Mouse (Mus musculus) thymus, postnatal 36 days (tissue): ENCODE results near the gene Sept5.
A peak's percentile ranks its signal among the peaks of the same experiment; 100 is the strongest.

ENCODE experiments used
- DNase-seq, 2 experiments: peaks; one replicate each; pipeline ENCODE4 v3.0.0; 2022; ENCODE audit warnings: mixed read lengths in 2 of 2

Gene Sept5

DNA sequence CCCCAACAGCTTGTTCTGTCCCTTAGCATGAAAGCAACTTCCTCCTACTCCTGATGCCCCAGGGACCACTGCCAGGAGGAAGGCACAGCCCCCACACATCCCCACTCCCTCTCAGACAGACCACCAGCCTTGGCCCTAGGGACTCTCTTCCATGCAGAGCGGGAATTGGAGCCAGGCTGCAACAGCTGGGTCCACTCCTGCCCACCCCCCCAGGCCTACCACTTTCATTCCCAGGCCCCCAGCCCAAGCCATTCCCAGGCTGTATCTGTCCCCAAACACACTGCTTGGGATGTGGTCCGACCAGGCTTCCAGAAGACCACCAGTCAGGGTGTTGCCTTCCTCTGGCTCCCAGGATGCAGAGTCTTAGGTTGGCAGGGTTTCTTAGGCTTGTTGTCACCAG, 20.7 kb downstream of the Sept5 start:
- DNase-seq: no peak

DNA sequence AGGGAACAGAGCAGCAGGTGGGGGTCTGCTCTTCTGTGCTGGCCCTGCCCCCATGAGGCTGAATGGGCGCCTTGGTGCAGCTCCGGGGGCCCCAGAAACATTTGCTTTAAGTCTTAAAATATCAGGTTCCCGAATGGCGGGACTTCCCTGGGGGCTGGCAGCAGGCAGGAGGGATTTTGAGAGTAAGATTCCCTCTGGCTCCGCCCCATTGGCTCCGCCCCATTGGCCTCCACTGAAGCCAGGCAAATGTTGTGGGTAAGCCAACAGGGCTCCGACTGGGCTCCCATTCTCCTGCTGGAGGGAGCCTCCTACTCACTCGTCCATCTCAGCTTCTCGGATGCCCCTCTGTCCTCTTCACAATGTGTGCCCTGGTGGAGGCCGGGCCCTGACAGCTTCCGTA, 21.5 kb downstream of the Sept5 start:
- DNase-seq: no peak

DNA sequence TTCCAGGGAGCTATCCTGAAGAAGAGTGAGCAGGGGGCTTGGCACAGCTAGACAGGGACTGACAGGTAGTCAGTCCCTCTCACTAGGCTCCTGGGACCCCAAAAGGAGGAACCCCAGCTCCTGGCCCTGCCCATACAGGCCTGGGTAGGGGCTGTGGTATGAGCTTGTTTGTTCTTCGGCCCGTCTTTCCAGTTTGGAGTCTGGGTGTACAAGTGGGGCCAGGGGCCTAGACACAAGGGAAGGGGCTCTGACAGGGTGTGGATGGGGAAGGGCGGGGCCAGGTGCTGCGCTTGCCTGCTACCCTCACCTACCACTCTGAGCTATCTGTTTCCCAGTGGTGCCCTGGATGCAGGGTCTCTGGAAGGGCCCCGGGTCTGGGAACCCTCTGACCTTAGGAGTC, 24.0 kb downstream of the Sept5 start:
- no peak for DNase-seq

DNA sequence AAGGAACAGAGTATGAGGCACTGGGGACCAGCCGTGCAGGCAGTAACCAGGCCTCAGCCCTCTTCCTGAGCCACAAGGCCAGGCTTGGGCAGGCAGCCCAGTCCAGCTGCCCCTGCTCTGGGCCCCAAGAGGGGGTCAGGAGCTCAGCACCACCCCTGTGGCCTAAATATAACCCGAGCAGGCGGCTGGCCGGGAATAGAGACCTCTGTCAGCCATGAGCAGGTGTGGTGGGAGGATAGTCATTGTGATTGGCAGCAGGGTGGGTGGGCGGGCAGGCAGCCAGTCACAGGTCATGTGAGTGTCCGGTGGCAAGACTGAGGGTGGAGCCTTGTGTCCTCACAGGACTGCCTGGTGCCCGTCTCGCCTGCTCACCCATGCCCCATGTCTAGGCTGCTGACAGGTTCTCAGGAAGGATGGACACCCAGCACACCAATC, 25.5 kb downstream of the Sept5 start:
- DNase-seq: no peak

DNA sequence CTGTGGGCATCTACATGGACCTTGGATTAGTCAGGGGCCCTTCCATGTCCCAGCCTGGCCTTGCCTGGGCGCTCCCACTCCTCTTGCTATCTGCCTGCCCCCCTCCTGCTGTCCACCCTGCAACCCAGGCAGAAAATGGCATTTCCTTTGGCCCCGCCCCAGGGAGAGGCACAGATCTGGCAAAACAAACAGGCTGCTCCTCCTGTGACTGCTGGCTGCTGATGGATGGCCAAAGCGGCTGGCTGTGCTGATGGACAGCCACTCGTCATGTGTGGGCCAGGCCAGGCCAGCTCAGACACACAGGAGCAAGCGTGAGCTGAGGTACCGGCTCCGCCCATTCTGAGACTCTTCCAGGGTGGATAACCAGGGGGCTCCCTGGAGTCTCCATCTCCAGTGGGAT, 28.3 kb downstream of the Sept5 start:
- no peak for DNase-seq

DNA sequence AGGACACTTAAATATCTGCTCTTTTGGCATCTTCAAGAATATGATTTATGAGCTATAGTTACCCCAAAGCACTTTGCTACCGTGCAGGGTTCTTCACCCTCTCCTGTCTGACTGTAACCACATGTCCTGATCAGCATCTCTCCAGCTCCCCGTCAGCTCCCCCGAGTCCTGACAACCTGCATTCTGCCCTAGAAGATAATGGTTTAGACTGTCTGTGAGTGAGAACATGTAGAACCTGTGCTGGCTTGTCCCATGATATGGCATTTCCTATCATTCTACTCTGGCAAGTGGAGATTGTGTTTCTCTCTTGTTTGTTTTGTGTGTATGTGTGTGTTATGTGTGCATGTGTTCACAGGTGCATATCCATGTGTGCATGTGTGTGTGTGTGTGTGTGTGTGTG, 31.7 kb downstream of the Sept5 start:
- no peak for DNase-seq

DNA sequence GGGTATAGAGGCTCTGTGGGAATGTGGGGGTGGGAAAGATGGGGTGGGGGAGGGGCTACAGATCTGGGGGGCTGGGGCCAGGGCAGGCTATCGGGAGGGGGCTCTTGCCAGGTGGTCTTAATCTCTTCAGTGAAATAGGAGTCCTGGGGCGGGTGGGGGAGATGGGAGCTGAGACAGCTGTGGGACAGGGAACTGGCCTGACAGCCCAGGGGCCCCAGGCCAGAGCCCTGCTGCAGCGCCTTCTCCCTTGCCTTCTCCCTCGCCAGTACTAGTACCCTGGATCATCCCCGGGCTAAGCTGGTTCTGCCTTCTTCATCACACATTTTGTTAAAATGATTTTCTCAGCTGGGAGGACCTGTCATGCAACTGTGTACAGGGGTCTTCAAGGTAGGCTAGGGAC, 33.5 kb downstream of the Sept5 start:
- DNase-seq: no peak

DNA sequence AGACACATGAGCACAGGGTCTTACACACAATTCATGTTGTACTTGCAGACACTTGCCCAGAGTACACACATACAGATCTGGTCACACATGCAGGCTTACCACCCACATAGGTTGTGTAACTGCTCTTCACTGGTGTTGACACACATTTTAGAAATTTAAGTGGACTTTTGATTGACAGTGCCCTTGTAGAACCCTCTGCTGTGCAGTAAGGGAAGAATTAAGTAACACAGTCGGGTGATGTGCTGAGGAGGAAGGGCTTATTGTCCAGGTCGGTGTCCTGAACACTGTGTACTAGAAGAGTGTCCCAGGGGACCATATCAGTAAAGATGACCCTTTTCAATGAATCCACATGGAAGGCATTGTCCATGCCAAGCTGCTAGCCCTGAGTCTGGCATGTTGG, 35.8 kb downstream of the Sept5 start:
- DNase-seq: no peak

DNA sequence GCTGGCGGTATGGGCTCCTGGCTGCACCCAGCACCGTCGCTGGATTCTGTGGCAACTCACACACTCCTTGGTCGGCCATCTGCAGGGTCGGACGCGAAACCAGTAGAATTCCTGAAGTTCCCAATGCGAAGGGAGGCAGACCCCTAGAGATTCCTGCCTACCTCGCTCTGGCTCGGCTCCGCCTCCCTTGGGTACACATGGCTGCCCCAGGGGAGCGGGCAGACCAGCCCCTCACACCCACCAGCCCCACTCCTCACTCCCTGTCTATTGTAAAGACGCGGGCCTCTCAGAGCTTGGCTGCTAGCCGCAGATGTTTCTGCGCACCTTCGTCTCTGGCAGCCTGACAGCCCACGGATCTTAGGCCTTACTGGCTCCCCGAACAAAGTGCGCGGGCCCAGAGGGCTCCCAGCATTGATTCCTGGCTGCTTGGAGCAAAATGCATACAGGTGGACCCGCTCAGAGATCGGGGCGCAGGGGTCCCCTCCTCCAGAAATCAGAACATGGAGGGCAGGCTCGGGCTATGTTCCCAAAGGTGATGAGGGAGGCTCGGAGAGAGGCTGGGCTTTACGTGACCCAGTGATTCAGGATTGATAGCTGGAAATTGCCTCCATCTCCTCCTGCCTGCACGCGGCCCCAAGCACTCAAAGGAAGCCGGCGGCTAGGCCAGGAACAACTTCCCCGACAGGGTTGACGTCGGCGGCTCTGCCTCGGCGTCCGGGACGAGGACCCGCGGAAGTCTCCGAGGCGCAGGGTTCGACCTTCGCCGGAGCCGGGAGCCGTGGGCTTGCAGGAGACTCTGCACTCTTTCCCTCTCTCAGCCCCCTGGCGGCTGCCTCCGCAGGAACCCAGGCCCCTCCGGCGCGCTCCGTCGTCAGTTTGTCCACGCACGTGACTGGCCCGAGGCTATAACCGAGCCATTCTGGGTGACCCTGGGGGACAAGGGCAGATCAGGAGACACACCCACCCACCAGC, 38.4 kb downstream of the Sept5 start:
- peak; percentile 52 to 61 for DNase-seq

DNA sequence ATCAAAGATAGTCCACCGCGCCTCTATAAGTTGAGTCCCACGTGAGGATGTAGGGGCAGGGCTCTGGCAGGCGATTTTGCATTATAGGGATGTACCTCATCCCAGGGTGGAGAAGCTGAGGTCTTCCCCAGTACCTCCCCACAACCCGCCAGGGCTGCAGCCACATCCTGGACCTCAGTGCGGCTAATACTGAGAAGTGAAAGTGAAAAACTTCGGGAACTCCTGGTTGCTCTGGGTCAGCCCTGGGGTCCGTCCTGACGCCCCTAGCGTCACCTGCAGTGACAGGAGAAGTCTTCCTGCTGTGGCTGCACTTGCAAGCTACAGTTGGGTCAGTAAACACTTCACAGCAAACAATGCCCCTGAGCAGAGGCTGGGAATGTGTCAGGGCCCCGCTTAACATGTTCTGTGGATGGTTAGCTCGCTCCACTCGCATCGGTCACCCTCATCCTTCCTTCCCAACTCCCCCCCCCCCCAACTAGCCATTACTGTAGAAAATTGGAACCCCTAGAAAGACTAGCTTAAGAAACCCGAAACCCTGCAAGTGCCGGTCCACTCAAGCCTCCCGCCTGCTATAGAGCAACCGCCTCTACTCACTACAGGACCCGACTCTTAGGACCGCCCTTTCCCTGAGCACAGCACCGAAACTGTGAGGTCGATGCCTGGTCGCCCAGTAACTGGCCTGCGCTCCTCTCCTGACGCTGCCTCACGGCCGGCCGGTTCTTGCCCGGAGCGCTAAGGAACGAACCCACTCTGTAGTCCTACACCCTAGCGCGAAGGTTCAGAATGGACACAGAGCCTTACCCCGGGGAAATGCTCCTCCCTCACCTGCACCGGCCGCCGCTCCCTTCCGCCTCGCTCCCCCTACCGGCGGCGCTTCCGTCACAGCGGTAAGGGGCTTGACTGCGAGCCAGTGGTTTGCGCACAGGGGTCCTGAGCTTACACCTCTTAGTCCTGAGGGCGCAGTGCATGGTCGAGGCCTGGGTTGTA, 39.7 kb downstream of the Sept5 start, which contains the start of gene Tbx1:
Gene Tbx1, minus strand, starts transcription at position 868 of the 987 bp plus-strand sequence.
- peak; percentile 63 to 67 for DNase-seq

DNA sequence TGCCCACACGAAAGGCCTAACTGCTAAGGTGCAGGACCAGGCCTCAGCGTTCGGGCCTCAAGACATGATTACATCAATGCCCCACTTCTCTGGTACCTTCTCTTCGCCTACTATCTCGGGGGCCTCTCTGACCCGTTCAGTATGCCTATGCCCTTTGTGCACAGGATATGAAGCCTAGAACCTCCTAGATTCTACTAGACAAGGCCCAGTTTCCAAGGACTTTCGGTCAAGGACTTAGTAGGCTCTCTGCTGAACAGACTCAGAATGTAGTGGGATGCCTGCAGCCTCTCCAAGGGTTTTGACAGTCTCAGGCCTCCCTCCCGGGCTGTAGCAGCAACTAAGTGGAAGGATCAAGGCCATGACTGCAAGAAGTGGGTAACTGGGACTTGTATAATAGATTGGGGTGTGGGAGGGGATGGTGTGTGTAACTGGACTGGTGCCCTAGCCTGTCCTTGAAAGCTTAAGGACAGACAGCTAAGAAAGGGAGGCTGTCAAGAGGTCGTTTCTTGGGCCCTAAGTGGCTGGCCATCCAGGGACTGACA, 40.6 kb downstream of the Sept5 start:
- DNase-seq: no peak

DNA sequence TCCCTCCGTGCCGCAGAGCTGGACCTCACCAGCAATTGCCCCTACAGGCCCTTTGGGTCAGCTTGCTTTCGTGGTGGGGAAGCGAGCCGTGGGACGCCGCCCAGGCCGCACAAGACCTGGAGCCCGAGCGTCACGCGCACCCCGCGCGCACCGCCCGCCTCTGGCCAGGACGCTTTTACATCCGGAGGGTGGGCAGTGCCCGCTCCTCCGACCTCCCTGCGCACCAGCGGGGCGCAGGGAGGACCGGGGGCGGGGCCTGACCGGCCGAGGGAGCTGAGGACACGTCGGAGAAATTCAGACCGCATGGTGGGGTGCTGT, 41.1 kb downstream of the Sept5 start:
- no peak for DNase-seq

DNA sequence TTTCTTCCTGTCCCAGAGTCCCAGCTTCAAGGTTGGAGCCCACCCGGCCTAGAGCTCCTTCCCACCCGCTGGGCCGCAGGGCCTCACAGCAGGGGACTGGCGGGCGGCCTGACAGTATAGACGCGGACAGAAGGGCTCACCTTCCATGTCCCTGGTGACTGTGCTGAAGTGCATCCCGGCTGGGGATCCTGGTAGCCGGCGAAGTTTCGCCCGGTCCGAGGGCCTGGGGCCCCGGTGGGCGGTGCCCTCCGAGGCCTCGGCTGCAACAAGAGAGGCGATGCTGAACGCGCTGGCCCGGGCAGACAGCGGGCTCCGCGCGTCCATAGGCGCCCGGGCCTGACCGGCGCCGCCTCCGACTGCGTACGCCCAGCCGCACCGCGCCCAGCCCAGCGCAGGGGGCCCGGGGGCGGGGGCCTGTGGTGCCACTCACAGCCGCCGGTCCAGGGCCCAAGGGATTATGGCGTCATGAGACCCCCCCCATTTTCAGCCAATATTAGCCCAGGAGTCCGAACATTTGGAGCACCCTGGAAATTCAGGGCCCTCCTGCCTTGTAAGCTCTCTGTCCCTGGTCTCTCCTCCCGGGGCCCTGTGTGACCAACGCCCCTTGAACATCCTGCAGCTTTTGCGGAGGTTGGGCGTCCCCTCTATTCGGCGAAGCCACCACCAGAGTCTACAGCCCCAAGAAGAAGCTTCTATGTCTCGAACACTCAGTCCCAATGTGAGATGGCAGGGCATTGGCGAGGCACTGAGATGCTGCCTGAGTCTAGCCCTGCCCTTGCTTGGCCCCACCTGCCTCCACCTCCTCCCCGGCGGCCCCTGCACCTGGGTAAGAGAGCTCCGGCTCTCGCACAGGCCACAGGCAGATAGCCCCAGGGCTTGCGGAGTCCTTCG, 41.7 kb downstream of the Sept5 start:
- no peak for DNase-seq

DNA sequence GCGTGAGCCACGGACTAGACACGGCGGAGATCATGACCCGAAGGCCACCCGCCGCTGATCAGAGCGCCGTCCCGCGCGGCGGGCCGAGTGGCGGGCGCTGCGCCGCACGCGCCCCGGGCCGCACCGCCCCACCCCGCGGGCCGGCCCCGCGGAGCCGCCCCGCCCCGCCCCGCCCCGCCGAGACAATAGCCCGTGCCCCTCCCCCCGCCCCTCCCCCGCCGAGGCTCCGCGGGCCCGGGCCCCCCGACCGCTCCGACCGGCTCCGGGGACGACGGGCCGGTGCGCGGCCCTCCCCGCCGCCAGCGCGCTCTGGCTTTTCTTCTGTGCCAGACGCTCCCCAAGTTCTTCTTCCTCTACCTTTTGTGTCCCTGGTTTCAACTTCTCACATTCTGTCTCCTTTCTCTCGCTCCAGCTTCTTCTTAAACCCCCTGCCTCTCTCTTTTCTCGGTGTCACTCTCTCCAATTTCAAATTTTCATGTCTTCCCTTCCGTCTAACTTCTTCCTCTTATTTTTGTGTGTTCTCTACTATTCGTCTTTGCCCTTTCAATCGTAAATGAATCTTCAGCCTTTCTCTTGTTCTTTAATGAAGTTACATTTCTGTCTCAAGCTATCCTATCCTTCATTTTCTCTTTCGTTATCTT, 42.7 kb downstream of the Sept5 start:
- no peak for DNase-seq

DNA sequence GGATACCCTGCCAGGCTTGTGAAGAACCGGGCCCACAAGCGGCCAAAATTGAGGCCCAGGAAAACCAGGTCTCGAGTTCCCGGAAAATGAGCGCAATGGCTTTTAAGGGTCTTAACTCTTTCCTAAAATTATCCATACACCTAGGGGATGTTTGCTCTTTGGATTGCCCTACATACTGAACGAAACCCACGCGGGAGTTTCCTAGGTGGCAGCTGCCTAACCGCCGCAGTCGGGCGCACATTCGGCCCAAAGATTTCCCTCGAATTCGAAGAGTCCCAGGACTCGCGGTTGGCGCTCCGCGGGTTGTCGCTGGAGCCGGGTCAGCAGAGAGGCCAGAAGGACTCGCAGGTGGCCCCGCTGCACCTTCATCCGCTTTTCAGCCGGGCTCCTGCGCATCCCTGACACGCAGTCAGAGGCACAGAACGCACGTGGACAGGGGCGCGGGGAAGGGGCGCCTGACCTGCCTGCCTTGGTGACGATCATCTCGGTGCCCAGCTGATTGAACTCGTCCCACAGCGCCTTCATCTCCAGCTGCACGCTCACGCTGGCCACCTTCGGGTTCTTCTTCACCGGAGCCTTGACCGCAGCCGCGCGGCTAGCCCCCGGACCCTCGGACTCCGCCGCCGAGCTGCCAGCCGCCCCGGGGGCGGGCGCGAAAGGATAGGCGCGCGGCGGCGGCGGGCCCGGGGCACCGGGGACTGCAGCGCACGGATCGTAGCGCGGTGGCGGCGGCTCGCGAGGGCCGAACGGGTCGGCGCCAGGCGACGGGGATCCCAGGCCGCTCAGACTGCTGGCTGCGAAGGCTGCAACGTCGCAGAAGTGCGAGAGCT, 43.5 kb downstream of the Sept5 start:
- DNase-seq: no peak

DNA sequence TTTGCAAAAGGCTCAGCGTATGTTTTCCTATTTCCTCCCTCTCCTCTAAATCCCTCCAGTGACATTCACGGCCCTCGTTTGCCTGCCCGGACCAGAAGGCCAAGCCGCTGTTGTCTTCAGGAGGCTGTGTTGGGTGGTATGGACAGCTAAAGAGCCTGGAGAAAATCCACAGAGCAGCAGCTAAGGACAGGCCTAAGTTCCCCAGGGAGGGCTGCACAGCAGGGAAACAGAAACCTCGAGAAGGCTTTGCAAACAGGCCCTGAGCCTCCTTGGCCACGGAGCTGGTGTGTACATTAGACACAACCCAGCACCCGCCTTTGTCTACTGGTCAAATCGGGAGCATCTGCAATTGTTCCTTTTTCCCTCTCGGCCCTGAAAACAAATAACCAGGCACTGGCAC, 44.1 kb downstream of the Sept5 start:
- no peak for DNase-seq

DNA sequence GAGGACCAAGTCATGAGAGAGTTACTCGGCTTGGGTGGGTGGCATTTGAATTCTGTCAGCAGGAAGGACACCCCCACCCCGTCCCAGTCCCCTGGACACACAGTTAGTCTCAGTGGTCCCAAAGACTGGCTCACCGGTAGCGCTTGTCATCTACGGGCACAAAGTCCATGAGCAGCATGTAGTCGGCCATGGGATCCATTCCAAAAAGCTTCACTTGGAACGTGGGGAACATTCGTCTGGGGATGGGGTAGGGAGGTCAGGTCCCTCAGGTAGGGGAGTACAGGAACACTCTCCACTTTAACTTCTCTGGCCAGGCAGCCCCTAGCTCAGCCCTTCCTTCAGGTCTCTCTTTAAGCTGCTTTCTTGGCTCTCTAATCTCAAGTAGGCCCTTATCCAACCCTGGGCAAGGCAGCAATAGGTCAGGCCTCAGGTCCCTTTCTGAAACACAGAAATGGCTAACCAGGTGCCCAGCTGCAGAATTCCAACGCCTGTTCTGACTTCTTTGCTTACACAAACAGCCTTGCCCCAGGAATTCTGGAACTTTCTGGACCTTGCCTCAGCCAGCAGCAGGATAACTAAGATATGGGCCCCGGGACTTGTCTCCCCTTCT, 44.7 kb downstream of the Sept5 start:
- DNase-seq: no peak

DNA sequence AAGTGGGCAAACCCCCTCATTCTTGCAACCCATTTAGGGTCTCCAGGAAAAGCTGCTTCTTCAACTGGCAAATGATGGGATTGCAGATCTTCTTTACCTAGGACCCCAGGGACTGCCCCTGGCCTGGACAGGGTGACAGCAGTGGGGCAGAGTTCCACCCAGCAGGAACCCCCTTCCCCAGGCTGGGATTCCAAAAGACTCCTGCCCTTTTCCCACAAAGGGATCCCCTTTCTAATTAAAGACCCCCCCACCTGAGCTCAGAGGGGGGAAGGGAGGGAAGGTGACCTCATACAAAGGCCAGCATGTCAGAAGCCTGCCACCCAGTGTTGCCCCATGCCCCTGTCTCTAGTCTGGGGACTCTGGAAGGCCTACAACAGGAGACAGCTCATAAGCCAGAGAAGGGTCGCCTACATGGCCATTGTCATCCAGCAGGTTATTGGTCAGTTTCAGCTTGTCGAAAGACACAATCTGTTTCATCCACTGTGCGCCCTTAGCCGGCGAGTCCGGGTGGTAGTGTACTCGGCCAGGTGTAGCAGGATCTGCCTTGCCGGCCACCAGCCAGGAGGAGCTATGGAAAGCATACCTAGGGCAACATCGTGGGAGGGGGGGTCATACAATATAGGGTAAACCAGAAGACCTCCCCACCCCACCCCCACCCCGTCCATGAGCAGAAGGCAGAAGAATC, 45.9 kb downstream of the Sept5 start:
- DNase-seq: no peak

DNA sequence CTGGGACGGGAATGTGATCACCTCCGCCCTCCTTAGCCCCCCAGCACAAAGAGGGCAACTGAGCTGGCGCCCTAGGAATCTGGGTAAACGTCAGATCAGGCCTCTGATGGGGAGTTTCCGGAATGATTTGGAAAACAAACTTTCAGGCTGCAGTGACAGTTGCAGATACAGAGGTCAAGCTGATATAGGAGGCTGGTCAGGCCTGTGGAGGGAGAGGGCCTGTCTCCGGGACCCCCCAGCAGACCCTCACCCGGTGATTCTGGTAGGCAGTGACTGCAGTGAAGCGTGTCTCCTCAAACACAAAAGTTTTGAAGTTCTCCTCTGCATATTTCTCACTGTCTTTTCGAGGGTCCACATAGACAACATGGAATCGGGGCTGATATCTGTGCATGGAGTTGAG, 46.6 kb downstream of the Sept5 start:
- no peak for DNase-seq
